Mouse (Mus musculus) lung, postnatal 0 days (tissue): ENCODE measurements around the gene Mgmt.

Source experiments
- CTCF ChIP-seq: IDR thresholded peaks from 2 replicates; pipeline ENCODE4 v1.5.1; 2016; ENCODE audit warnings: antibody characterized with exemption, mild to moderate bottlenecking
- EP300 ChIP-seq: IDR thresholded peaks from 2 replicates; pipeline ENCODE4 v1.6.1; 2016; ENCODE audit warnings: antibody characterized with exemption, mild to moderate bottlenecking, control low read depth

- TF ChIP-seq CTCF: no peak
- no peak for TF ChIP-seq EP300
Observed at GRCm38 (mm10) chr7:137154623-137155022, 260.2 kb downstream of the Mgmt start.
